Mouse (Mus musculus) ovary, postnatal 14 days (tissue): ENCODE data around the gene Susd4.

Source experiments
- DNase-seq: peaks from one replicate; pipeline ENCODE4 v3.0.0; 2022; ENCODE audit warnings: low spot score

The Susd4 gene

GRCm38 (mm10) chr1:182787030-182787429, 23.4 kb downstream of the Susd4 start:
- DNase-seq = no peak

GRCm38 (mm10) chr1:182788896-182789295, 25.2 kb downstream of the Susd4 start:
- no peak for DNase-seq

GRCm38 (mm10) chr1:182792521-182793071, 28.9 kb downstream of the Susd4 start:
- peak; percentile 62 for DNase-seq

GRCm38 (mm10) chr1:182794221-182794620, 30.6 kb downstream of the Susd4 start:
- DNase-seq = no peak

- no peak for DNase-seq
Measured at GRCm38 (mm10) chr1:182794628-182795027, 31.0 kb downstream of the Susd4 start.

- no peak for DNase-seq
Measured at GRCm38 (mm10) chr1:182797048-182797447, 33.4 kb downstream of the Susd4 start.

- no peak for DNase-seq
Measured at GRCm38 (mm10) chr1:182801590-182801989, 37.9 kb downstream of the Susd4 start.

- DNase-seq = no peak
Measured at GRCm38 (mm10) chr1:182802891-182803290, 39.2 kb downstream of the Susd4 start.

GRCm38 (mm10) chr1:182813991-182814390, 50.3 kb downstream of the Susd4 start:
- no peak for DNase-seq

- no peak for DNase-seq
Measured at GRCm38 (mm10) chr1:182814566-182814965, 50.9 kb downstream of the Susd4 start.

- DNase-seq = no peak
Measured at GRCm38 (mm10) chr1:182817106-182817505, 53.4 kb downstream of the Susd4 start.

GRCm38 (mm10) chr1:182817624-182818023, 54.0 kb downstream of the Susd4 start:
- DNase-seq = no peak

GRCm38 (mm10) chr1:182818931-182819330, 55.3 kb downstream of the Susd4 start:
- no peak for DNase-seq

- no peak for DNase-seq
Measured at GRCm38 (mm10) chr1:182822729-182823128, 59.1 kb downstream of the Susd4 start.

- DNase-seq = no peak
Measured at GRCm38 (mm10) chr1:182823723-182824421, 60.2 kb downstream of the Susd4 start.

GRCm38 (mm10) chr1:182826557-182826956, 62.9 kb downstream of the Susd4 start:
- DNase-seq = no peak

GRCm38 (mm10) chr1:182838061-182838460, 74.4 kb downstream of the Susd4 start:
- DNase-seq = no peak

- DNase-seq = no peak
Measured at GRCm38 (mm10) chr1:182839332-182839929, 75.8 kb downstream of the Susd4 start.

- DNase-seq = no peak
Measured at GRCm38 (mm10) chr1:182840011-182840410, 76.4 kb downstream of the Susd4 start.

- no peak for DNase-seq
Measured at GRCm38 (mm10) chr1:182840606-182841005, 76.9 kb downstream of the Susd4 start.

GRCm38 (mm10) chr1:182849556-182849955, 85.9 kb downstream of the Susd4 start:
- no peak for DNase-seq

GRCm38 (mm10) chr1:182850080-182850479, 86.4 kb downstream of the Susd4 start:
- DNase-seq = no peak

- DNase-seq = no peak
Measured at GRCm38 (mm10) chr1:182852158-182852557, 88.5 kb downstream of the Susd4 start.

GRCm38 (mm10) chr1:182856636-182857035, 93.0 kb downstream of the Susd4 start:
- no peak for DNase-seq
